Mouse (Mus musculus): ENCODE measurements at regions not wholly inside any gene's neighbourhood (a gene's known extent, or its start where the extent isn't known, plus 50 kb on each side); places are given as distances from the start of the nearest gene placed in this dataset.
"Not testable (repeated sequence)": the region's sequence is repeated elsewhere in the genome, so short reads cannot be mapped to it uniquely, and the experiment has no call there.

- not testable (repeated sequence) for DNase-seq
Observed at GRCm38 (mm10) chr10:6598586-6598985, 159.7 kb upstream of the Oprm1 start.

GRCm38 (mm10) chr10:6647576-6647975, 110.7 kb upstream of the Oprm1 start:
- DNase-seq: no peak

GRCm38 (mm10) chr10:6685308-6686080, 72.8 kb upstream of the Oprm1 start:
- DNase-seq: no peak

GRCm38 (mm10) chr10:6686081-6686474, 72.2 kb upstream of the Oprm1 start:
- DNase-seq: no peak

Measured in kidney, adult 8-10 months (tissue).